Mouse (Mus musculus): ENCODE measurements around the gene Ccdc92b. TPM values are rescaled to one million over a fixed set of nuclear protein-coding genes. Genes with fewer than 3 reads are reported as not detected.
A peak's percentile ranks its signal among the peaks of the same experiment; 100 is the strongest.

The Ccdc92b gene
- polyA plus RNA-seq, 1 experiment from 2014 or later = 2.1 TPM

DNA sequence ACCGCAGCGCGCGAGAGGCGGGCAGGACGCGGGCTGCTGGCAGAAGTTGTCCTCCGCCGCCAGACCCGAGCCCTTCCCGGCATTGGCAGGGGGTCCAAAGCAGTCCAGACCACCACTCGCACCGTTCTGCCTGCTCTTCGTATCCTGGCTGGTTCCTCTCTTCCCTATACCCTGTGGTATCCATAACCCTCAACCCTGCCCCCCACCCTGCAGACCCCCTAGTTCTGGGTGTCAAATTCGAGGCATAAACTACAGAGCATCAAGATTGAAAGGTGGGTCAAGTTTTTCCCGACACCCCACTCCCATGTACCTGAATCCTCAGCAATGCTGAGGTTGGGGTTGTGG lies 523 bp downstream of the Ccdc92b start:
- Histone ChIP-seq H3K36me3 (no peaks in the 10 kb centered on the region), H3K27ac (no peak overlapping the region)
- ATAC-seq (ENCODE audit: low FRiP score, low read depth) = peak; percentile 43; the same call in 1 of the 2 replicates

DNA sequence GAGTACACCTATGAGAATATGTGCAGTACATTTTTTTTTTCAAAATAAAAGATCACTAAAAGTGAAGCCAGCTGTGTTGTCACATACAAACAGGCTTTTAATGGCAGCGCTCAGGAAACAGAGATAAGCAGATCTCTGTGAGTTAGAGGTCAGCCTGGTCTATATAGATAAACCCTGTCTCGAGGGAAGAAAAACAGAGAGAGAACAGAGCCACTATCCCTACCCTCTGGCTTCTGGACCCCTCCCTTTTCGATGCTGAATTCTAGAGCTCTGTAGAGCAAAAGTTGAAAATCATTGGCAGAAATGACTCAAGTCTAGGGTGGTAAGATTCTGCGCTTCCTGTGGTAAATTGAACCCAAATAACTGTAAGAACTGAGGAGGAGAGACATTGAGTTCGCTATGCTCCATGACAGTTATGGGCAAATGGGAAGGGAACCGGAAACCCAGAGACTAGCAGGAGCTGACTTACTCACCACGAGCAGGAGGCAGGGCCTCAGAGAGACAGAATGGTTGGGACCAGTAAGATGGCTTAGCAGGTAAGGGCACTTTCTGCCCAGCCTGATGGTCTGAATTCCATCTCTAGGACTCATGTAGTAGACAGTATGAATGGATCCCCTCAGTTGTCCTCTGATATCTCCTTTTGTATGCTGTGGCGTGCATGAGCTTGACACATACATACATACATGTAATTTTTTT lies 2.7 kb downstream of the Ccdc92b start:
- H3K9me3 ChIP-seq = no peaks in the 10 kb centered on the region
- no peak overlapping the region for H3K27ac ChIP-seq
- H3K4me3 ChIP-seq = no peak overlapping the region
- H3K4me1 ChIP-seq = peaks cover 8% of the 10 kb centered on the region; the same call in 1 of the 2 replicates
- H3K9ac ChIP-seq = no peak overlapping the region
- ATAC-seq (ENCODE audit: low FRiP score, low read depth) = no peak
- peaks cover 27% of the 10 kb centered on the region for H3K27me3 ChIP-seq (replicated peaks)
- no peaks in the 10 kb centered on the region for H3K36me3 ChIP-seq
- no peak overlapping the region for H3K4me2 ChIP-seq (replicated peaks)
- 78% methylated on average over 8 of the region's 8 CpGs for WGBS

More for the DNA sequence above, 523 bp downstream of the Ccdc92b start:
- Histone ChIP-seq H3K9ac (peak overlapping the region; percentile 60), H3K27me3 (replicated peaks) (peaks cover 27% of the 10 kb centered on the region), H3K9me3 (no peaks in the 10 kb centered on the region), H3K4me3 (peak overlapping the region; percentile 53), H3K4me2 (replicated peaks) (peak overlapping the region; percentile 76), H3K4me1 (peaks cover 8% of the 10 kb centered on the region; the same call in 1 of the 2 replicates)
- 2% methylated on average over 16 of the region's 16 CpGs for WGBS

DNA sequence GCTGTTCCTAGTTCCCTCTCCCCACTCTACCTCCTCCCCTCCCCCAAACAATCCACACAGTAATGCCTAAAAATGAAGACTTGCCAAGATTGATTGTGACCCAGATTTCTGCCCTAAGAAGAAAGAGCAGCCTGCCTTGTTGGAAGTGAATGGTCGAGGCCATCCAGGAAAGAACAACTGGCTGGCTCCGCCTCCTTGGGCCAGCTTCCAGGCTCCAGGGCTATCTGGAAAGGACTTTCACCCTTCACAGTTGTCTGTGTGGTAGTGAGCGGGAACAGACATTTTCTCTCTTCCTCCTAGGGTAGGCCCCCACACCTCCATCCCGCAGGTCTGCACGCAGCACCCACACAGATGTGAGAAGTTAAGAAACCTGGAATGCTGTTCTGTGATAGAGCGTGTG lies 4.3 kb downstream of the Ccdc92b start:
- Histone ChIP-seq H3K9ac (no peak overlapping the region), H3K27me3 (replicated peaks) (peaks cover 23% of the 10 kb centered on the region), H3K4me2 (replicated peaks) (no peak overlapping the region), H3K9me3 (no peaks in the 10 kb centered on the region), H3K4me1 (peaks cover 8% of the 10 kb centered on the region; the same call in 1 of the 2 replicates), H3K4me3 (no peak overlapping the region), H3K27ac (no peak overlapping the region), H3K36me3 (no peaks in the 10 kb centered on the region)
- WGBS = 78% methylated on average over 6 of the region's 6 CpGs
- no peak for ATAC-seq (ENCODE audit: low FRiP score, low read depth)

DNA sequence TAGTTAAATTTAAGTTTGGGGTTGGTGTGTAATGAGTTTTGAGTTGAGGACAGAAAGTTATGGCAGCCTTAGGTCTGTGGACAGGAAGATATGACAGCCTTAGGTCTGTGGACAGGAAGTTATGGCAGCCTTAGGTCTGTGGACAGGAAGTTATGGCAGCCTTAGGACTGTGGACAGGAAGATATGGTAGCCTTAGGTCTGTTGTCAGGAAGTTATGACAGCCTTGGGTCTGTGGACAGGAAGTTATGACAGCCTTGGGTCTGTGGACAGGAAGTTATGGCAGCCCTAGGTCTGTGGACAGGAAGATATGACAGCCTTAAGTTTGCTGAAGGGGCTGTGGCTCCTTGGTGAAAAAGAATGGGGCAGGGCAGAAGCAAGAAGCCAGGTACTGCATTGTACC lies 5.9 kb downstream of the Ccdc92b start:
- H3K4me2 ChIP-seq (replicated peaks) = no peak overlapping the region
- no peaks in the 10 kb centered on the region for H3K9me3 ChIP-seq
- no peak for ATAC-seq (ENCODE audit: low FRiP score, low read depth)
- no peak overlapping the region for H3K9ac ChIP-seq
- H3K27ac ChIP-seq = no peak overlapping the region
- H3K36me3 ChIP-seq = no peaks in the 10 kb centered on the region
- H3K4me1 ChIP-seq = no peaks in the 10 kb centered on the region
- peaks cover 11% of the 10 kb centered on the region for H3K27me3 ChIP-seq (replicated peaks)
- H3K4me3 ChIP-seq = no peak overlapping the region

DNA sequence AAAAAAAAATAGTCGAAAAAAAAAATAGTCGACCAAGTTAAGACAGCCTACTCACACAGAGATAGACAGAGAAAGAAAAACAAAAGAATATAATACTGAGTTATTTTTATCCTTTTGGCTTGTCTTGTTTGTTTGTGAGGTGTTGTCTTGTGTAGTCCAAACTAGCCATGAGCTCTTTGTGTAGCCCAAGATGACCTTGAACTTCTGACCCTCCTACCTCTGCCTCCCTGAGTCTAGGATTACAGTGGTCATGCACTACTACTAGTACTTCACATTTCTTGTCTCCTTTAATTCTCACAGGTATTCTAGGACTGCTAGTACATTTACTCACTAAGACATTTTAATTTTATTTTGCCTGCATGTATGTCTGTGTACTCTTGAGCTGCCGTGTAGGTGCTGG lies 8.1 kb downstream of the Ccdc92b start:
- Histone ChIP-seq H3K4me2 (replicated peaks) (no peak overlapping the region), H3K9ac (no peak overlapping the region), H3K27ac (no peak overlapping the region), H3K27me3 (replicated peaks) (no peaks in the 10 kb centered on the region), H3K4me3 (no peak overlapping the region), H3K36me3 (no peaks in the 10 kb centered on the region), H3K9me3 (no peaks in the 10 kb centered on the region), H3K4me1 (no peaks in the 10 kb centered on the region)
- ATAC-seq (ENCODE audit: low FRiP score, low read depth) = no peak
- 89% methylated on average over 3 of the region's 3 CpGs for WGBS

DNA sequence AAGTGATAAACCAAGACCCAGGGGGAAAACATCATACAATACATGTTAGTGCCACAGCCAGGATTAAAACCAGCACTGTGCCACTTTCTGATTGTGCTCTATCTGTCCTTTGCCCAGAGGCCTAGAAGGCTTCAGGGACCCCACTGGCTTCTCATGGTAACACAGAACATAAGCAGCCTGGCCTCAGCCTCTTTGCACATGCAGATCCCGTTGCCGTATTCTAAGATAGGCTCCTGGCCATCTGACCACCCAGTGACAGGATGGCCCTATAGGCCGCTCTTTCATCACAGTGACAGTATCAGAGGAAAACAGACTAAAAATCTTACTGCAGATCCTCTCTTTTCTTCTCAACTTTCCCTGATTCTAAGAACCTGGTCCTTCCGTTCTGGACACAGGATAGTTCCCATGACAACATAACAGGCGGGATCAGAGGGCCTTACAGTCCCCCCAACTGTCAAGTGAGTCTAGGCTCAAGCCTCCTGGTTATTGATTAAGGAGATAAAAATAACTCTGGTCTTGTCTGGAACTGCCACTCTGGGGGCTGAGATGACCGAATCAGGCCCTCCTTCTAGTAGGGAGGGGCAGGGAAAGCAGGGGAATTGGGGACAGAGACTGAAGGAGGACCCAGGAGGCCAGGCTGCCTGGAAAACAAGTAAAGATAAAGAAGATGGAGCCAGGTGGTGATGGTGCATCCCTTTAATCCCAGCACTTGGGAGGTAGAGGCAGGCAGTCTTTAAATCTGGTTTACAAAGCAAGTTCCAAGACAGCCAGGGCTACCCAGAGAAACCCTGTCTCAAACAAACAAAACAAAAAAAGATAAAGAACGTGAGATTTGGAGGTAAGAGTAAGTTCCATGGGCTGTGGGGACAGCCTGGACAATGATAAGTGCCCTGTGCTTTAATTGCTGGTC lies 12.7 kb downstream of the Ccdc92b start:
- Histone ChIP-seq H3K4me3 (no peak overlapping the region), H3K4me1 (peaks cover under 1% of the 10 kb centered on the region; the same call in 1 of the 2 replicates), H3K27me3 (replicated peaks) (no peaks in the 10 kb centered on the region), H3K4me2 (replicated peaks) (no peak overlapping the region), H3K36me3 (no peaks in the 10 kb centered on the region), H3K9me3 (no peaks in the 10 kb centered on the region), H3K27ac (no peak overlapping the region), H3K9ac (no peak overlapping the region)
- 70% methylated on average over 7 of the region's 7 CpGs for WGBS
- ATAC-seq (ENCODE audit: low FRiP score, low read depth) = no peak

DNA sequence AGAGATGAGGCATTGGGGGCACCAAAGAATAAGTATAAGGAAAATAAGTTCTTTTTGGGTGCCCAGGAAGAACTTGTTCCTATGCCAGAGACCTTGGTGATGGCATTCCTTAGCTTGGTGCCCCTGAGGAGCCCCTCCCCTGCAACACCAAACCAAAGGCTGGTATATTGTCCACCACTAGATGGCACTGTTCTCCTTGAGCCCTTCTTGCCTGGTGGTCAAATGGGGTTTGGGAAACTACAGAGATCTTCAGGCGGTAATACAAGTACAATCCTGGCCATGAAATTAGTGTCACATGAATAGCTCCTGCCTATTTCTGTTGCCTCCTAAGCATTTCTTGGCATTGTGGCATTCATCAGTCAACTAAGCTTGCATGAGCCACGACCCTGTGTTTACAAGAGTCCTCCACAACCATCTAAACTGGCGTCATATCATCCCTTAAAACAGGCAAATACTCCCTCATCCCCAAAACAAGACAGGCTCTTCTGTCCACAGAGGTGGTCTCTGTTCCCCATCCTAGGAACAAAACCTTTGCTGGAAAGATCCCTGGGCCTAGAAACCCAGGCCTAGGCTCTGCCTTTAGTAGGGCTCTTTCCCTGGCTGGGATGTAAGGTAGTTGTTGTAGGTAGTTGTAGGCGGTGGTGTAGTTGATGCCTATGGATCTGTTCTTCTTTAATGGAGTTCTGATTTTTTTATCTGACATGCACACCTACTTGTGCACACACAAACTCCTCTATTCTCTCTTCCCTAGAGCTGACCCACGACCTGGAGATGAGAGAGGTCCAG lies 15.3 kb downstream of the Ccdc92b start:
- no peak for ATAC-seq (ENCODE audit: low FRiP score, low read depth)
- Histone ChIP-seq H3K36me3 (no peaks in the 10 kb centered on the region), H3K9ac (no peak overlapping the region), H3K27ac (no peak overlapping the region), H3K4me1 (peaks cover 13% of the 10 kb centered on the region; the same call in 1 of the 2 replicates), H3K27me3 (replicated peaks) (peaks cover 5% of the 10 kb centered on the region), H3K9me3 (no peaks in the 10 kb centered on the region), H3K4me3 (no peak overlapping the region), H3K4me2 (replicated peaks) (no peak overlapping the region)
- WGBS = 61% methylated on average over 5 of the region's 5 CpGs

DNA sequence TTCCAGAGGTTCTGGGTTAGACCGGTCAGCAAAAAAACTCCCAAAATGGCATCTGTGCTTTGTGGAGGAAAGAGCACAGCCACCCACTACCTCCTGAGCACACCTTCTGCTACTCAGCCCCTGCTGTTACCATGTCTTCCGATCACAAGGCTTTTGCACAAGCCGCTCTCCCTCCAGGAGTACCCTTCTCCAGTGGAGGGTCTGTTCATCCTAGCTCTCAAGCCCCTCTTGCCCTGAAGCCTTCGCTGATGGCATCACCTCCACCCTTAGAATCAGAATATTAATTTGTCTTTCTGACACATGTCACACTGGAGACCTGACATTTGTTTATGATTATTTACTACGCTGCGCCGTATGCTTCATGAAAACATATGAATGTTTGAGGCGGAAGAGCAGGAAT lies 18.1 kb downstream of the Ccdc92b start:
- H3K9ac ChIP-seq = peak overlapping the region; percentile 86
- no peaks in the 10 kb centered on the region for H3K9me3 ChIP-seq
- 0 out of 2 replicates have a peak overlapping the region, but pooled peaks have one; percentile 76 for H3K27ac ChIP-seq
- peak overlapping the region; percentile 92 for H3K4me2 ChIP-seq (replicated peaks)
- H3K27me3 ChIP-seq (replicated peaks) = peaks cover 18% of the 10 kb centered on the region
- peaks cover 13% of the 10 kb centered on the region; the same call in 1 of the 2 replicates for H3K4me1 ChIP-seq
- no peak for ATAC-seq (ENCODE audit: low FRiP score, low read depth)
- H3K36me3 ChIP-seq = no peaks in the 10 kb centered on the region
- 25% methylated on average over 8 of the region's 8 CpGs for WGBS
- H3K4me3 ChIP-seq = peak overlapping the region; percentile 61

DNA sequence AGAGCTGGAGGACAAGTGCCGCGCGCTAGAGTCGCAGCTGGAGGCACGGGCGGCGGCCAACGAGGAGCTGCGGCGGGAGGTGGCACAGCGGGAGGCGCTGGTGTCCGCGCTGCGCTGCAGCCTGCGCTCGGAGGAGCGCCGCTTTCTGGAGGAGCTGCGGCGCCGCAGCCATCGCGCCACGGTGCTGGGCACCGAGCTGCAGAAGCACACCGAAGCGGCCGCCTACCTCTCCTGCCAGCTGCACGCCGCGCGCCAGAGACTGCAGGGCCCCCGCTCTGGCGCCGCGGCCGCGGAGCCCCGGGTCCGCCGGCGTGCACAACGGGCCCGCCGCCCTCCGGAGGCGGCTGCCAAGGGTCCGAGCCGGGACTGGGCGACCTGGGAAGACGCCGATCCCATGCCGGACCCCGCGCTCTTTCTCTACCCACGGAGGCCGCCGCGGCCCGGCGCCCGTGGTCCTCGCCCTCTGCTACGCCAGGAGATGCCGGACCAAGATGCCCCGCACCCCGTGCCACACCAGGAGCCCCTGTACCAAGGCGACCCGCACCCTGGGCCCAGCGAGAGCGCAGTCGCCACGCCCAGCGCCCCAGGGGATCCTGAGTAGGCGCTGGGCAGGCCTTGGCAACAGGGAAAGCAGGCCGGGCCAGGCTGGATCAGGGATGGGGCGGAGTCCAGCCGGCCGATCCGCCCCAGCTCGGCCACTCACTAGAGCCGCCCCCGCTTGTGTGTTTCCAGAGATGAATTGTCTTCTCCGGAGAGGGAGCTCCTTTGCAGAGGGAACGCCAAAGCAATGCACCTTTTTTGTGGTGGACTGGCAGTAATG lies 18.8 kb downstream of the Ccdc92b start:
- Histone ChIP-seq H3K27me3 (replicated peaks) (peaks cover 22% of the 10 kb centered on the region), H3K4me3 (peak overlapping the region; percentile 61), H3K27ac (peak overlapping the region; percentile 76), H3K9me3 (no peaks in the 10 kb centered on the region), H3K4me2 (replicated peaks) (peak overlapping the region; percentile 92), H3K9ac (peak overlapping the region; percentile 86), H3K36me3 (no peaks in the 10 kb centered on the region), H3K4me1 (peaks cover 13% of the 10 kb centered on the region; the same call in 1 of the 2 replicates)
- WGBS = under 1% methylated on average over 86 of the region's 86 CpGs
- ATAC-seq (ENCODE audit: low FRiP score, low read depth) = peak; percentile 82

DNA sequence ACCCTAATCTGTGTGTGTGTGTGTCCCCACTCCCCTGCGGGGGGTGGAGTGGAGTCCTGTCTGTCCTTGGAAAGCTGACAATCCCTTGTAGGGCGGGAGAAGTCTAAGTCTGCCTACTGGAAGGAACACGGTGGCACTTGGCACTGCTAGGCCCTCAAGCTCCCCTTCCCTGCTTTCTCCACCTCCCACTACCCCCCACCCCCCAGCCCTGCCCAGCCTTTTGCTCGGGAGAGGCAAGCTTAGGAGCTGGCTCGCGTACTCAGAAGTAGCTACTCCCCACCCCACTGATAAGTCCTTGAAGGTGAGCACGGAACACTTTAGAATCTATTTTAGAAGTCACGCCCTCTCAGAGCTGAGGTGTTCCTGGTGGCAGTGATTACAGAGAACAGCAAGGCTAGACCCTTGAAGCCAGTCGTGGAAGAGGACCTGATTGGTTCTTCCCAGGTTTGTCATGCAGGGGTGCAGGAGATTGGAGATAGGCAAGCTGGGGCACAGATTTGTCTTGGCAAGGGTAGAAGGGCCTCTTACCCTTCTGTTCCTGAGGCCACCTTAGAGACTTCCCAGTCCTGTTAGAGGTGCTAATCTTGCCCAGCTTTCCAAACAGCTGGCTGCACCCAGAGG lies 19.5 kb downstream of the Ccdc92b start:
- WGBS = 8% methylated on average over 9 of the region's 9 CpGs
- no peaks in the 10 kb centered on the region for H3K9me3 ChIP-seq
- H3K36me3 ChIP-seq = no peaks in the 10 kb centered on the region
- peaks cover 13% of the 10 kb centered on the region; the same call in 1 of the 2 replicates for H3K4me1 ChIP-seq
- peak overlapping the region; percentile 61 for H3K4me3 ChIP-seq
- peak overlapping the region; percentile 92 for H3K4me2 ChIP-seq (replicated peaks)
- H3K27me3 ChIP-seq (replicated peaks) = peaks cover 22% of the 10 kb centered on the region
- peak; percentile 27; the same call in 1 of the 2 replicates for ATAC-seq (ENCODE audit: low FRiP score, low read depth)
- H3K27ac ChIP-seq = peak overlapping the region; percentile 76; the same call in 1 of the 2 replicates
- peak overlapping the region; percentile 86 for H3K9ac ChIP-seq

DNA sequence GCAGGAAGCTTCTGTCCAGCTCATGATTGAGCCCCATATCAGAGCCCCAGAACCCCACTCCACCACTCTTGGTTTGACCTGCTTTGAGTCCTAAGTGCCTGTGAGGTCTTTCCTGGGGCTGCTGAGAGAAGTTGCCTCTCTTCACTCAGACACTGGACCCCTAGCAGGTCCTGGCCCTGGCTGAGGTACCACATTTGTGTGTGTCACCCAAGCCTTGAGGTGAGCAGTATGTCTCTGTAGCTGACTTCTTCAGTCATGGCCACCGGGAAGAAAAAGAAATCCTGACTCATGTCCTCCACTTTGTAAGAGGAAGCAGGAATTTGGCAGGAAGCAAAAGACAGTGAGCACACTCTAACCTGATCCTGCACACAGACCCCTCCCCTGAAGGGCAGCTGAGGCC lies 20.2 kb downstream of the Ccdc92b start:
- no peak overlapping the region for H3K9ac ChIP-seq
- no peaks in the 10 kb centered on the region for H3K9me3 ChIP-seq
- ATAC-seq (ENCODE audit: low FRiP score, low read depth) = no peak
- H3K27ac ChIP-seq = no peak overlapping the region
- H3K36me3 ChIP-seq = no peaks in the 10 kb centered on the region
- H3K27me3 ChIP-seq (replicated peaks) = peaks cover 22% of the 10 kb centered on the region
- H3K4me3 ChIP-seq = no peak overlapping the region
- no peak overlapping the region for H3K4me2 ChIP-seq (replicated peaks)
- 76% methylated on average over 1 of the region's 1 CpGs for WGBS
- H3K4me1 ChIP-seq = peaks cover 13% of the 10 kb centered on the region; the same call in 1 of the 2 replicates

Measured in neural tube, embryonic 12.5 days (tissue).